ENCODE assay signal across 8 mouse cellular contexts in the genomic region with DNA sequence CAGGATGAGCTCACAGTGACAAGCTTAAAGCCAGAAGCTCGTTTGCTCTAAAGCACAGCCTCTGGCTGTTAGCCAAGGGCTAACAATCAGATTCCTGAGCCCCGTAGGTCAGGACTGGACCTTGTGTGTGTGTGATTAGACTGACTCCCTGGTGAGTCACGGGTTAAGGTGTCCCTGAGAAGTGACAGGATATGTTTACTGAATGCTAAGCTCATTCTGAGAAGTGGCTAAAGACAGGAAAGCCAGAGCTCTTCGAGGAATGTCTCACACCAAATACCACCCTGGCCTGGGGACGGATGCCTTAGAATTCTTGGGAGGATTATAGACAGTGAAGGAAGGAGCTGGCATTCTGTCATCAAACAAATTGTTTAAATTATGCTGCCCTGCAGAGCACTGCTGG. TPM values are rescaled to one million over a fixed set of nuclear protein-coding genes. Genes with fewer than 3 reads are reported as not detected.
DNase-seq lines count a peak whose midpoint lies in the region; ATAC-seq and TF ChIP-seq lines count a peak whose summit lies in the region.

No protein-coding gene starts in this region.

- H3K27me3 ChIP-seq in hindbrain, embryonic 10.5 days (ENCODE audit: insufficient read depth, poor library complexity, severe bottlenecking): no peaks in the 10 kb centered on the region
- H3K27me3 ChIP-seq in hindbrain, postnatal 0 days (ENCODE audit: insufficient read depth, low read length): no peaks in the 10 kb centered on the region
- no peaks in the 10 kb centered on the region for H3K27me3 ChIP-seq in embryonic facial prominence, embryonic 10.5 days (replicated peaks; ENCODE audit: low read depth, poor library complexity, severe bottlenecking)
- no peaks in the 10 kb centered on the region for H3K27me3 ChIP-seq in kidney, postnatal 0 days (ENCODE audit: insufficient read depth, low read length)
- H3K27me3 ChIP-seq in myocyte (ENCODE audit: control insufficient read depth, insufficient read depth, insufficient read length): no peaks in the 10 kb centered on the region
- H3K27me3 ChIP-seq in thymus, adult 2 months (ENCODE audit: control insufficient read depth, insufficient read depth, low read length): no peaks in the 10 kb centered on the region

- H3K27ac ChIP-seq in hindbrain, embryonic 10.5 days: peak overlapping the region; percentile 41; the same call in 1 of the 2 replicates
- no peak overlapping the region; the same call in 1 of the 2 replicates for H3K27ac ChIP-seq in hindbrain, postnatal 0 days
- peak overlapping the region; percentile 75; the same call in 1 of the 2 replicates for H3K27ac ChIP-seq in embryonic facial prominence, embryonic 10.5 days (replicated peaks)
- H3K27ac ChIP-seq in kidney, postnatal 0 days: peak overlapping the region; percentile 85
- no peak overlapping the region for H3K27ac ChIP-seq in thymus, adult 2 months (ENCODE audit: control insufficient read depth, insufficient read depth, low read length)

- peaks cover 23% of the 10 kb centered on the region for H3K4me1 ChIP-seq in hindbrain, embryonic 10.5 days (replicated peaks)
- no peaks in the 10 kb centered on the region for H3K4me1 ChIP-seq in hindbrain, postnatal 0 days (ENCODE audit: insufficient read depth, low read length)
- H3K4me1 ChIP-seq in embryonic facial prominence, embryonic 10.5 days: peaks cover 28% of the 10 kb centered on the region
- 0 out of 2 replicates have a peak, but pooled peaks cover 8% of the 10 kb centered on the region for H3K4me1 ChIP-seq in kidney, postnatal 0 days (replicated peaks; ENCODE audit: insufficient read depth, low read length)
- peaks cover 6% of the 10 kb centered on the region for H3K4me1 ChIP-seq in thymus, adult 2 months (replicated peaks; ENCODE audit: control insufficient read depth, insufficient read depth, low read length)

- WGBS in hindbrain, embryonic 10.5 days: 19% methylated on average over 5 of the region's 5 CpGs
- 7% methylated on average over 5 of the region's 5 CpGs for WGBS in hindbrain, postnatal 0 days
- WGBS in embryonic facial prominence, embryonic 10.5 days: 8% methylated on average over 5 of the region's 5 CpGs
- 10% methylated on average over 5 of the region's 5 CpGs for WGBS in kidney, postnatal 0 days
- 61% methylated on average over 5 of the region's 5 CpGs for WGBS in thymus, adult 2 months

- no peaks in the 10 kb centered on the region for H3K79me2 ChIP-seq in myocyte (ENCODE audit: control insufficient read depth, insufficient read depth)

- ATAC-seq in hindbrain, postnatal 0 days: no peak
- ATAC-seq in kidney, postnatal 0 days (replicated peaks; ENCODE audit: low FRiP score, low read depth): 0 out of 2 replicates have a peak, but pooled peaks have one; percentile 12
- ATAC-seq in erythroid progenitor cell, adult 5-6 weeks (replicated peaks; ENCODE audit: low FRiP score, poor library complexity, severe bottlenecking): no peak

- H3K4me2 ChIP-seq in hindbrain, postnatal 0 days (ENCODE audit: low read depth, low read length): no peak overlapping the region
- no peak overlapping the region; the same call in 1 of the 2 replicates for H3K4me2 ChIP-seq in kidney, postnatal 0 days (ENCODE audit: low read length)
- peak overlapping the region; percentile 2 for H3K4me2 ChIP-seq in myocyte (ENCODE audit: low read depth)

- no peak for TF ChIP-seq POLR2A in myocyte (IDR thresholded peaks at IDR 0.05; ENCODE audit: insufficient read length, low read depth)
- no peak for TF ChIP-seq POLR2A in thymus, adult 2 months (IDR thresholded peaks at IDR 0.05; ENCODE audit: control insufficient read depth, extremely low read depth, insufficient read depth, low read length, poor library complexity)

- H3ac ChIP-seq in myocyte (ENCODE audit: control insufficient read depth, insufficient read length): no peak overlapping the region

- H3K9me3 ChIP-seq in hindbrain, embryonic 10.5 days: peaks cover 5% of the 10 kb centered on the region; the same call in 1 of the 2 replicates
- no peaks in the 10 kb centered on the region for H3K9me3 ChIP-seq in hindbrain, postnatal 0 days (ENCODE audit: low read length)
- H3K9me3 ChIP-seq in embryonic facial prominence, embryonic 10.5 days: peaks cover 7% of the 10 kb centered on the region; the same call in 1 of the 2 replicates
- no peaks in the 10 kb centered on the region for H3K9me3 ChIP-seq in kidney, postnatal 0 days (replicated peaks; ENCODE audit: low read length)

- no peak overlapping the region for H3K9ac ChIP-seq in hindbrain, postnatal 0 days (replicated peaks; ENCODE audit: low read length)
- 0 out of 2 replicates have a peak overlapping the region, but pooled peaks have one; percentile 2 for H3K9ac ChIP-seq in kidney, postnatal 0 days (ENCODE audit: low read depth, low read length)

- no peak for DNase-seq in hindbrain, embryonic 10.5 days (ENCODE audit: low spot score)
- no peak for DNase-seq in hindbrain, postnatal 0 days (ENCODE audit: low spot score)
- no peak for DNase-seq in embryonic facial prominence, embryonic 10.5 days (ENCODE audit: low spot score)
- DNase-seq in kidney, postnatal 0 days (ENCODE audit: low spot score): peak; percentile 57
- DNase-seq in thymus, adult 2 months: no peak
- DNase-seq in gastrocnemius, postnatal 10 days: no peak

- H3K4me3 ChIP-seq in hindbrain, embryonic 10.5 days: no peak overlapping the region
- H3K4me3 ChIP-seq in hindbrain, postnatal 0 days (ENCODE audit: low read length): no peak overlapping the region
- peak overlapping the region; percentile 13; the same call in 1 of the 2 replicates for H3K4me3 ChIP-seq in embryonic facial prominence, embryonic 10.5 days
- no peak overlapping the region for H3K4me3 ChIP-seq in kidney, postnatal 0 days (replicated peaks; ENCODE audit: low read depth, low read length)
- no peak overlapping the region for H3K4me3 ChIP-seq in myocyte
- no peak overlapping the region for H3K4me3 ChIP-seq in thymus, adult 2 months (ENCODE audit: control insufficient read depth, insufficient read depth, low read length)

- no peak for TF ChIP-seq CTCF in hindbrain, postnatal 0 days (IDR thresholded peaks at IDR 0.05; ENCODE audit: low read depth)
- TF ChIP-seq CTCF in kidney, postnatal 0 days (IDR thresholded peaks at IDR 0.05; ENCODE audit: low read depth): no peak
- TF ChIP-seq CTCF in thymus, adult 2 months (IDR thresholded peaks at IDR 0.05; ENCODE audit: borderline replicate concordance, control insufficient read depth, extremely low read depth, insufficient read depth, low read length, poor library complexity): no peak

- H3K36me3 ChIP-seq in hindbrain, embryonic 10.5 days: peaks cover 71% of the 10 kb centered on the region
- peaks cover 17% of the 10 kb centered on the region for H3K36me3 ChIP-seq in hindbrain, postnatal 0 days (ENCODE audit: insufficient read depth, low read length)
- peaks cover 81% of the 10 kb centered on the region for H3K36me3 ChIP-seq in embryonic facial prominence, embryonic 10.5 days (replicated peaks)
- peaks cover 54% of the 10 kb centered on the region for H3K36me3 ChIP-seq in kidney, postnatal 0 days (ENCODE audit: insufficient read depth, low read length)
- H3K36me3 ChIP-seq in myocyte (ENCODE audit: control insufficient read depth, insufficient read depth): peaks cover 17% of the 10 kb centered on the region
- H3K36me3 ChIP-seq in thymus, adult 2 months (ENCODE audit: control insufficient read depth, insufficient read depth, low read length): peaks cover 41% of the 10 kb centered on the region

RNA-seq across cellular contexts. Expression of a gene that starts 7.5 kb away (rescaled TPM):
- 777 and 925 TPM in 2 replicates for polyA plus RNA-seq in hindbrain, embryonic 10.5 days (2016; fragmentation: Nextera tagmentation; extraction: Ambion mirVana)
- total RNA-seq in hindbrain, postnatal 0 days (2014; rRNA removed): 97.7 and 154 TPM in 2 replicates
- 539 and 575 TPM in 2 replicates for polyA plus RNA-seq in hindbrain, postnatal 0 days (2015; fragmentation: Nextera tagmentation; extraction: Ambion mirVana)
- 1,023 and 1,043 TPM in 2 replicates for polyA plus RNA-seq in embryonic facial prominence, embryonic 10.5 days (2016; fragmentation: Nextera tagmentation; extraction: Ambion mirVana)
- 1,088 and 1,198 TPM in 2 replicates for polyA plus RNA-seq in kidney, postnatal 0 days (2015; fragmentation: Nextera tagmentation; extraction: Ambion mirVana)
- 4,542 TPM for polyA plus RNA-seq in myocyte (2012; fragmentation: generic; extraction: Trizol)
- polyA plus RNA-seq in thymus, adult 2 months (2012; rRNA removed): 1,733 and 1,891 TPM in 2 replicates
- 892 and 1,114 TPM in 2 replicates for total RNA-seq in erythroid progenitor cell, adult 5-6 weeks (2015; ENCODE audit: low replicate concordance)
- 132 and 239 TPM in 2 replicates for total RNA-seq in erythroid progenitor cell, adult 5-6 weeks (2017; ENCODE audit: low replicate concordance)
- 100 to 1,000 TPM; 757 to 807 TPM for total RNA-seq in gastrocnemius, postnatal 10 days (2021)

RNA-seq across cellular contexts. Expression of a gene that starts 14.4 kb away (rescaled TPM):
- polyA plus RNA-seq in hindbrain, embryonic 10.5 days (2016; fragmentation: Nextera tagmentation; extraction: Ambion mirVana): 82.4 and 93.0 TPM in 2 replicates
- 18.6 and 20.6 TPM in 2 replicates for total RNA-seq in hindbrain, postnatal 0 days (2014; rRNA removed)
- polyA plus RNA-seq in hindbrain, postnatal 0 days (2015; fragmentation: Nextera tagmentation; extraction: Ambion mirVana): 9.1 and 10.0 TPM in 2 replicates
- 93.4 and 101 TPM in 2 replicates for polyA plus RNA-seq in embryonic facial prominence, embryonic 10.5 days (2016; fragmentation: Nextera tagmentation; extraction: Ambion mirVana)
- 29.9 and 33.3 TPM in 2 replicates for polyA plus RNA-seq in kidney, postnatal 0 days (2015; fragmentation: Nextera tagmentation; extraction: Ambion mirVana)
- polyA plus RNA-seq in myocyte (2012; fragmentation: generic; extraction: Trizol): 15.8 TPM
- polyA plus RNA-seq in thymus, adult 2 months (2012; rRNA removed): 187 and 211 TPM in 2 replicates
- 2.1 and 5.8 TPM in 2 replicates for total RNA-seq in erythroid progenitor cell, adult 5-6 weeks (2015; ENCODE audit: low replicate concordance)
- total RNA-seq in erythroid progenitor cell, adult 5-6 weeks (2017; ENCODE audit: low replicate concordance): 1.0 and 3.1 TPM in 2 replicates
- 10 to 100 TPM; 18.7 to 30.0 TPM for total RNA-seq in gastrocnemius, postnatal 10 days (2021)

RNA-seq across cellular contexts. Expression of a gene that starts 19.4 kb away (rescaled TPM):
- polyA plus RNA-seq in hindbrain, embryonic 10.5 days (2016; fragmentation: Nextera tagmentation; extraction: Ambion mirVana): 107 and 118 TPM in 2 replicates
- 98.7 and 104 TPM in 2 replicates for total RNA-seq in hindbrain, postnatal 0 days (2014; rRNA removed)
- 71.8 and 76.5 TPM in 2 replicates for polyA plus RNA-seq in hindbrain, postnatal 0 days (2015; fragmentation: Nextera tagmentation; extraction: Ambion mirVana)
- polyA plus RNA-seq in embryonic facial prominence, embryonic 10.5 days (2016; fragmentation: Nextera tagmentation; extraction: Ambion mirVana): 122 and 124 TPM in 2 replicates
- polyA plus RNA-seq in kidney, postnatal 0 days (2015; fragmentation: Nextera tagmentation; extraction: Ambion mirVana): 53.4 and 59.8 TPM in 2 replicates
- 84.2 TPM for polyA plus RNA-seq in myocyte (2012; fragmentation: generic; extraction: Trizol)
- 241 and 245 TPM in 2 replicates for polyA plus RNA-seq in thymus, adult 2 months (2012; rRNA removed)
- 33.5 and 37.8 TPM in 2 replicates for total RNA-seq in erythroid progenitor cell, adult 5-6 weeks (2015; ENCODE audit: low replicate concordance)
- 34.3 and 43.0 TPM in 2 replicates for total RNA-seq in erythroid progenitor cell, adult 5-6 weeks (2017; ENCODE audit: low replicate concordance)
- 10 to 100 TPM; 65.5 to 67.0 TPM for total RNA-seq in gastrocnemius, postnatal 10 days (2021)

RNA-seq across cellular contexts. Expression of a gene that starts 22.1 kb away (rescaled TPM):
- polyA plus RNA-seq in hindbrain, embryonic 10.5 days (2016; fragmentation: Nextera tagmentation; extraction: Ambion mirVana): 5.3 and 5.8 TPM in 2 replicates
- 2.1 and 3.9 TPM in 2 replicates for total RNA-seq in hindbrain, postnatal 0 days (2014; rRNA removed)
- 3.0 and 3.4 TPM in 2 replicates for polyA plus RNA-seq in hindbrain, postnatal 0 days (2015; fragmentation: Nextera tagmentation; extraction: Ambion mirVana)
- polyA plus RNA-seq in embryonic facial prominence, embryonic 10.5 days (2016; fragmentation: Nextera tagmentation; extraction: Ambion mirVana): 5.6 and 5.7 TPM in 2 replicates
- polyA plus RNA-seq in kidney, postnatal 0 days (2015; fragmentation: Nextera tagmentation; extraction: Ambion mirVana): 18.6 and 19.6 TPM in 2 replicates
- polyA plus RNA-seq in myocyte (2012; fragmentation: generic; extraction: Trizol): 7.5 TPM
- 152 and 159 TPM in 2 replicates for polyA plus RNA-seq in thymus, adult 2 months (2012; rRNA removed)
- total RNA-seq in erythroid progenitor cell, adult 5-6 weeks (2015; ENCODE audit: low replicate concordance): 39.8 and 50.5 TPM in 2 replicates
- 3.9 and 6.4 TPM in 2 replicates for total RNA-seq in erythroid progenitor cell, adult 5-6 weeks (2017; ENCODE audit: low replicate concordance)
- total RNA-seq in gastrocnemius, postnatal 10 days (2021): 10 to 100 TPM in 1 of 2 experiments, 1 to 10 TPM in 1; 8.1 to 10.5 TPM

RNA-seq across cellular contexts. Expression of a gene that starts 34.5 kb away (rescaled TPM):
- 62.9 and 65.0 TPM in 2 replicates for polyA plus RNA-seq in hindbrain, embryonic 10.5 days (2016; fragmentation: Nextera tagmentation; extraction: Ambion mirVana)
- 33.6 and 39.5 TPM in 2 replicates for total RNA-seq in hindbrain, postnatal 0 days (2014; rRNA removed)
- 42.1 and 42.9 TPM in 2 replicates for polyA plus RNA-seq in hindbrain, postnatal 0 days (2015; fragmentation: Nextera tagmentation; extraction: Ambion mirVana)
- 61.9 and 62.6 TPM in 2 replicates for polyA plus RNA-seq in embryonic facial prominence, embryonic 10.5 days (2016; fragmentation: Nextera tagmentation; extraction: Ambion mirVana)
- polyA plus RNA-seq in kidney, postnatal 0 days (2015; fragmentation: Nextera tagmentation; extraction: Ambion mirVana): 44.6 and 47.8 TPM in 2 replicates
- 34.2 TPM for polyA plus RNA-seq in myocyte (2012; fragmentation: generic; extraction: Trizol)
- polyA plus RNA-seq in thymus, adult 2 months (2012; rRNA removed): 56.0 and 65.3 TPM in 2 replicates
- 0.84 and 13.0 TPM in 2 replicates for total RNA-seq in erythroid progenitor cell, adult 5-6 weeks (2015; ENCODE audit: low replicate concordance)
- total RNA-seq in erythroid progenitor cell, adult 5-6 weeks (2017; ENCODE audit: low replicate concordance): 2.6 and 4.4 TPM in 2 replicates
- 10 to 100 TPM; 22.6 to 23.0 TPM for total RNA-seq in gastrocnemius, postnatal 10 days (2021)

Comparison
In these comparisons a context has a peak if more than half of its experiments do, and no peak if none do; other contexts are left out.
1. H3K27ac ChIP-seq: peak in hindbrain, embryonic 10.5 days (single experiment), embryonic facial prominence, embryonic 10.5 days (single experiment) and kidney, postnatal 0 days (single experiment); none in hindbrain, postnatal 0 days (single experiment) and thymus, adult 2 months (single experiment).